Mouse (Mus musculus) naive thymus-derived CD4-positive, alpha-beta T cell, adult 2 months (primary cell): ENCODE results near the gene Opn1sw.

Experiments
- DNase-seq: peaks from one replicate; pipeline ENCODE4 v3.0.0-alpha.2; 2011; ENCODE audit warnings: low read depth

Opn1sw gene

GRCm38 (mm10) chr6:29388052-29388518 lies at the start of gene Opn1sw:
Gene Opn1sw, minus strand, starts transcription at chr6:29388468.
- no peak for DNase-seq

- DNase-seq = no peak
These were observed 48.2 kb upstream of the Opn1sw start for GRCm38 (mm10) chr6:29436461-29436934.

- no peak for DNase-seq
These were observed 47.7 kb upstream of the Opn1sw start for GRCm38 (mm10) chr6:29435940-29436451.

GRCm38 (mm10) chr6:29434911-29435691 lies 46.8 kb upstream of the Opn1sw start:
- no peak for DNase-seq

- DNase-seq = no peak
These were observed 45.8 kb upstream of the Opn1sw start for GRCm38 (mm10) chr6:29433804-29434795.

- DNase-seq = peak; percentile 28
These were observed 45.0 kb upstream of the Opn1sw start, which contains the start of gene Flnc for GRCm38 (mm10) chr6:29433038-29433803. Gene Flnc, plus strand, starts transcription at chr6:29433256.

- no peak for DNase-seq
These were observed 44.4 kb upstream of the Opn1sw start for GRCm38 (mm10) chr6:29432676-29433037.

- DNase-seq = no peak
These were observed 43.9 kb upstream of the Opn1sw start for GRCm38 (mm10) chr6:29432156-29432555.

GRCm38 (mm10) chr6:29431473-29431872 lies 43.2 kb upstream of the Opn1sw start:
- DNase-seq = no peak

GRCm38 (mm10) chr6:29430681-29431420 lies 42.6 kb upstream of the Opn1sw start:
- DNase-seq = no peak

- DNase-seq = no peak
These were observed 39.9 kb upstream of the Opn1sw start for GRCm38 (mm10) chr6:29428171-29428570.

- no peak for DNase-seq
These were observed 38.1 kb upstream of the Opn1sw start for GRCm38 (mm10) chr6:29426331-29426730.

GRCm38 (mm10) chr6:29425118-29425517 lies 36.9 kb upstream of the Opn1sw start:
- no peak for DNase-seq

GRCm38 (mm10) chr6:29420596-29420995 lies 32.3 kb upstream of the Opn1sw start:
- no peak for DNase-seq

GRCm38 (mm10) chr6:29415446-29415845 lies 27.2 kb upstream of the Opn1sw start:
- peak; percentile 61 for DNase-seq

GRCm38 (mm10) chr6:29406412-29406811 lies 18.1 kb upstream of the Opn1sw start:
- no peak for DNase-seq

GRCm38 (mm10) chr6:29402693-29403342 lies 14.6 kb upstream of the Opn1sw start:
- DNase-seq = no peak

GRCm38 (mm10) chr6:29399851-29400250 lies 11.6 kb upstream of the Opn1sw start:
- DNase-seq = no peak

- DNase-seq = no peak
These were observed 9.3 kb upstream of the Opn1sw start for GRCm38 (mm10) chr6:29397575-29397974.
